Mouse (Mus musculus): Measurements from ENCODE around the gene Ppm1n. TPM values are rescaled to one million over a fixed set of nuclear protein-coding genes. Genes with fewer than 3 reads are reported as not detected.

Gene Ppm1n
- polyA plus RNA-seq, 1 experiment from 2014 or later, result 0.17 TPM

- H3K4me1 ChIP-seq (ENCODE audit: control insufficient read depth, insufficient read depth, low read length), result peaks cover 12% of the 10 kb centered on the region
- no peaks in the 10 kb centered on the region for H3K36me3 ChIP-seq (ENCODE audit: control insufficient read depth, insufficient read depth, low read length)
- peak; percentile 10 for ATAC-seq (ENCODE audit: insufficient read depth, low FRiP score)
- H3K27me3 ChIP-seq (ENCODE audit: control insufficient read depth, insufficient read depth, low read length), result no peaks in the 10 kb centered on the region
- peak overlapping the region; percentile 73 for H3K4me3 ChIP-seq (replicated peaks; ENCODE audit: low read length)
- no peaks in the 10 kb centered on the region for H3K9me3 ChIP-seq (replicated peaks; ENCODE audit: control insufficient read depth, low read length)
- peak overlapping the region; percentile 79 for H3K9ac ChIP-seq (ENCODE audit: low read length)
- peak overlapping the region; percentile 74 for H3K4me2 ChIP-seq (ENCODE audit: low read depth, low read length)
- WGBS, result 17% methylated on average over 20 of the region's 20 CpGs
- peak overlapping the region; percentile 97 for H3K27ac ChIP-seq (ENCODE audit: low read length)
These were observed 52.8 kb downstream of the Ppm1n start for GRCm38 (mm10) chr7:19226817-19227797.

Other genes with a start within 250 kb of the Ppm1n start
- gene Rsph6a, start 225.4 kb downstream of the Ppm1n start, polyA plus RNA-seq (2015; fragmentation: Nextera tagmentation; extraction: Ambion mirVana), result not detected in 2 replicates
- gene Dmwd, start 203.8 kb downstream of the Ppm1n start, polyA plus RNA-seq (2015; fragmentation: Nextera tagmentation; extraction: Ambion mirVana), result 7.7 and 8.3 TPM in 2 replicates
- 84.7 and 98.1 TPM in 2 replicates for gene Dmpk, start 196.2 kb downstream of the Ppm1n start, polyA plus RNA-seq (2015; fragmentation: Nextera tagmentation; extraction: Ambion mirVana)
- 8.8 and 10.4 TPM in 2 replicates for gene Six5, start 185.5 kb downstream of the Ppm1n start, polyA plus RNA-seq (2015; fragmentation: Nextera tagmentation; extraction: Ambion mirVana)
- 2.2 and 2.5 TPM in 2 replicates for gene Gm4969, start 161.7 kb downstream of the Ppm1n start, polyA plus RNA-seq (2015; fragmentation: Nextera tagmentation; extraction: Ambion mirVana)
- 13.5 and 15.3 TPM in 2 replicates for gene Fbxo46, start 160.2 kb downstream of the Ppm1n start, polyA plus RNA-seq (2015; fragmentation: Nextera tagmentation; extraction: Ambion mirVana)
- 14.1 and 14.8 TPM in 2 replicates for gene Qpctl, start 130.8 kb downstream of the Ppm1n start, polyA plus RNA-seq (2015; fragmentation: Nextera tagmentation; extraction: Ambion mirVana)
- 123 and 136 TPM in 2 replicates for gene Snrpd2, start 130.3 kb downstream of the Ppm1n start, polyA plus RNA-seq (2015; fragmentation: Nextera tagmentation; extraction: Ambion mirVana)
- gene Gipr, start 113.9 kb downstream of the Ppm1n start, polyA plus RNA-seq (2015; fragmentation: Nextera tagmentation; extraction: Ambion mirVana), result 1.6 and 2.4 TPM in 2 replicates
- 10.9 and 11.4 TPM in 2 replicates for gene Eml2, start 103.6 kb downstream of the Ppm1n start, polyA plus RNA-seq (2015; fragmentation: Nextera tagmentation; extraction: Ambion mirVana)
- 1.4 and 1.7 TPM in 2 replicates for gene Gpr4, start 67.5 kb downstream of the Ppm1n start, polyA plus RNA-seq (2015; fragmentation: Nextera tagmentation; extraction: Ambion mirVana)
- 33.0 and 34.5 TPM in 2 replicates for gene Opa3, start 51.7 kb downstream of the Ppm1n start, polyA plus RNA-seq (2015; fragmentation: Nextera tagmentation; extraction: Ambion mirVana)
- 77.8 and 85.6 TPM in 2 replicates for gene Vasp, start 8.2 kb downstream of the Ppm1n start, polyA plus RNA-seq (2015; fragmentation: Nextera tagmentation; extraction: Ambion mirVana)
- gene Rtn2, start 2.6 kb upstream of the Ppm1n start, polyA plus RNA-seq (2015; fragmentation: Nextera tagmentation; extraction: Ambion mirVana), result 14.8 and 21.7 TPM in 2 replicates
- gene Fosb, start 30.0 kb upstream of the Ppm1n start, polyA plus RNA-seq (2015; fragmentation: Nextera tagmentation; extraction: Ambion mirVana), result 0.25 and 0.27 TPM in 2 replicates
- 61.4 and 66.5 TPM in 2 replicates for gene Ercc1, start 64.7 kb upstream of the Ppm1n start, polyA plus RNA-seq (2015; fragmentation: Nextera tagmentation; extraction: Ambion mirVana)
- gene Cd3eap, start 79.4 kb upstream of the Ppm1n start, polyA plus RNA-seq (2015; fragmentation: Nextera tagmentation; extraction: Ambion mirVana), result 22.9 and 23.0 TPM in 2 replicates
- 7.8 and 9.6 TPM in 2 replicates for gene Ppp1r13l, start 79.7 kb upstream of the Ppm1n start, polyA plus RNA-seq (2015; fragmentation: Nextera tagmentation; extraction: Ambion mirVana)
- gene Ercc2, start 101.9 kb upstream of the Ppm1n start, polyA plus RNA-seq (2015; fragmentation: Nextera tagmentation; extraction: Ambion mirVana), result 11.7 and 11.8 TPM in 2 replicates
- gene Klc3, start 124.0 kb upstream of the Ppm1n start, polyA plus RNA-seq (2015; fragmentation: Nextera tagmentation; extraction: Ambion mirVana), result 13.3 and 15.8 TPM in 2 replicates
- 50.9 and 378 TPM in 2 replicates for gene Ckm, start 124.7 kb upstream of the Ppm1n start, polyA plus RNA-seq (2015; fragmentation: Nextera tagmentation; extraction: Ambion mirVana)
- gene Mark4, start 178.8 kb upstream of the Ppm1n start, polyA plus RNA-seq (2015; fragmentation: Nextera tagmentation; extraction: Ambion mirVana), result 4.3 and 5.9 TPM in 2 replicates
- gene Exoc3l2, start 183.3 kb upstream of the Ppm1n start, polyA plus RNA-seq (2015; fragmentation: Nextera tagmentation; extraction: Ambion mirVana), result 0.71 and 0.85 TPM in 2 replicates
- 1.4 and 1.5 TPM in 2 replicates for gene Bloc1s3, start 228.3 kb upstream of the Ppm1n start, polyA plus RNA-seq (2015; fragmentation: Nextera tagmentation; extraction: Ambion mirVana)
- 101 and 102 TPM in 2 replicates for gene Trappc6a, start 228.3 kb upstream of the Ppm1n start, polyA plus RNA-seq (2015; fragmentation: Nextera tagmentation; extraction: Ambion mirVana)
- gene Nkpd1, start 237.8 kb upstream of the Ppm1n start, polyA plus RNA-seq (2015; fragmentation: Nextera tagmentation; extraction: Ambion mirVana), result 1.8 and 3.3 TPM in 2 replicates